Mouse (Mus musculus) layer of hippocampus, adult 8-10 months (tissue): ENCODE measurements around the gene Cd200. TPM values are rescaled to one million over a fixed set of nuclear protein-coding genes. Genes with fewer than 3 reads are reported as not detected.

Experiments used
- DNase-seq, 2 experiments: peaks; one replicate each; pipeline ENCODE4 v3.0.0; 2022; ENCODE audit warnings: low spot score in 2 of 2
- total RNA-seq, 4 experiments: library from RNA; stranded (reverse); gene quantifications; 2 replicates each; pipeline ENCODE4 v1.2.4; 2022

The Cd200 gene
- total RNA-seq, 4 experiments from 2014 or later, result 73.9 to 89.3 (median 84.1) TPM

DNA sequence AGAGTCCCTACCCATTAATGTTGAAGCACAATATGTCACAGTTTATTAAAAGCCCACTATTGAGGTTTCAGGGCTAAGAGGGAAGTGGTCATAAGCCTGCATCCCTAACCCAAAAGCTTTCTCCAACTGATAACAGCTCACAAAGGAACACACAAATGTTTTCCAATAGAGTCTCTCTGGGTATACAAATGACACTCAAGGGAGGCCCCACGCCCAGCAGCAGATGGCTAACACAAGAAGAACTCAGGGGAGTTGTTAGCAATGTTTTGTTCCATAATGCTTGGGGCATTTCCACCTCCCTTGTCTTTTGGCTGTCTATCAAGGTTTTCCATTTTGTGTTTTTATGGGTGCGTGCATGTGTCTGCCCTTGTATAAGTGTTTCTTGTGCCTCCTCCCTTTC lies 64.0 kb downstream of the Cd200 start:
- no peak for DNase-seq

DNA sequence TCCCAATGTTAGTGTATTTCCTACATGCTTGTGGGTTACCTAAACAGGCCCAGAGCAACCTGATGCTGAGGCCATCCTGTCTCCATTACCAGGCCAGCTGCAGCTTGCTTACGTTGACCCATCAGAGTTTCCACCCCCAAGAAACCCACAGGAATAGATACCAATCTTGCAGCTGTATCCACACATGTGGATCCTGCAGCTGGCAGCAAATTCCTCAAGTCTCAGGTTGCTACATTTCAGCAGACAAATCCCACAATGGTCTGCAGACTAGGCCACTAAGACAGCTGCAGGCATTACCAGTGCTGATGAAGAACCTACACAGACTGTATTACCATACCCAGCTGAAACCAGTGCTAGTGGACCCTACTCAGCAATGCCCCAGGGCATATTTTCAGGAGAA lies 72.4 kb downstream of the Cd200 start:
- DNase-seq, result no peak

DNA sequence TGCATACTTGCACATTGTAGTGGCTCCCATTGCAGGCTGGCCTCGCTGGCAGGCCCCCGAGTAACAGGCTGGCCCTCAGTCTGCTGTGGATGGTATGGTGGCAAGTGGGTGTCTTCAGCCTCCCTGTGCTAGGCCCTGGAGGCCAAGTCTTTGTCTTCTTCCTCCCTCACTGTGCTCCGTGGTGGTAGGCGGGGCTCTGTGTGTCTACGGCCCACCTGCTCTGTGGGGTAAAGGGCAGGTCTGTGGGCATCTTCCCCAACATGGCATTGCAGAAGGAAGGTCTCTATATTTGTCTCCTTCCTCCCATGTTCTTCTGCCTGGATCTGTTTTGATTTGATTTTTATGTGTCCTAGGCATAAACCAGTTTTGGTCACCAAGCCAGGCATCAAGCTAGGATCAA lies 74.0 kb downstream of the Cd200 start:
- DNase-seq, result no peak

DNA sequence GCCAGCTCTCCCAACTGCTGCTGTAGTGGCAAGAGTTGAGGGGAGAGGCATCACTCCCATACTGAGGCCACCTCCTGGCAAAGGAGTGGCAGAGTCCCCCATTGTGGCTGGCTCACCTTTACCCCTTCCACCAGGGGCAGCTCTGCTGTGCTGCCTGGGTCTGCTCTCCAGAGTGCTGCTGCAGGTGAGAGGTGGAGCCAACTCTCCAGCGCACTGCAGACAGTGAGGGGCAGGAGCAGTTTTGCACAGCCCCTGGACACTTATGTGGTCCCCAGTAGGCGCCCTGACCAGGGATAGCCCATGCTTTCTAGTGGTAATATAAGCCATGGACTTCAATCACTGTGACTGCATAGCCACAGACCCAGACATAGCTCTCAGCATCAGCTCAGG lies 74.5 kb downstream of the Cd200 start:
- no peak for DNase-seq

DNA sequence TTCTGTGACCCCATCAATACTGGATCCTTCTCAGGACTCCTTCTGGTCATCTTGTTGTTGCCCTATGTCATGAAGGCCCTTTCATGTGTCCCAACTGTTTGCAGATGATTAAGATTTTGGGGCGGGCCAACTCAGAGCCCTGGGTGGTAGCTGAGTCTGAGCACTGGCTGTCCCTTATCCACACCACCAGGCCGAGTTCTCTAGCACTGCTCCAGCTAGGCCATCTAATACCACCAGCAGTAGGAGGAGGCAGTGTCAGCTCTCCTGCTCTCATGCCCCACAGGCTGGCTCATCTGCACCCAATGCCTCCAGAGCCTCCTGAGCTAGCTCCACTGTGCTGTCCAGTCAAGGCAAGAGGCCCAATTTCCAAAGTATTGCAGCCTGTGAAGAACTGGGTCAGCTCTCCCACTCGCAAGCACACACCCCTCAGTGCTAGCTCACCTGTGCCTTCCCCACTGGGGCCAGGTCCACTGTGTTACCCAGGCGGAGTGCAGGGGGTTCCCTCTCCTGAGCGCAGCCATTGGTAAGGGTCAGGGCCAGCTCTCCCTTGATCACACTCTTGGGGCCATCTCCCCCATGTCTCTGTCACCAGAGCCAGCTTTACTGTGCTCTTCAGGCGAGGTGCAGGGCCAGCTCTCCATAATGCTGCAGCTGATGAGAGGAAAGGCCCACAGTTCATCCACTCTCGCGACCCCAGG lies 75.0 kb downstream of the Cd200 start:
- no peak for DNase-seq

DNA sequence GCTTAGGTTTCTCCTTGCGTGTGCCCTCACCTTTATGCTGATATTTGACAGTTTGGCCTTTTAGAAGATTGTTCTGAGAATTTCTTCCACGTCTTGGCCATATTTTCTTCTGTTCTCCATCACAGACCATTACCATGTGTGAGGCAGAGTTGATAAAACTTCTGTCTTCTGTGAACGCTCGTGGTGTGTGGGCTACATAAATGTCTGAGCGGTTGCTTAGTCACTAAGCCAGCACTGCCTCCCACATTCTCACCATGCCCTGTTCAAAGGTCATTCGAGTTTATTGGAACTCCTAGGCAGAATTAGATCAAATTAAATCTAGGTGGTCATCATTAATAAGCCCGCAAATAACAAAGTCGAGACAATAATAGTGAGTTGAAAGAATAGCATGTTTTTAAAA lies 76.3 kb downstream of the Cd200 start:
- DNase-seq, result no peak

Other genes with a start within 250 kb of the Cd200 start
- gene Btla, start 184.7 kb downstream of the Cd200 start, total RNA-seq, result under 1 TPM; 0.45 to 0.76 (median 0.53) TPM
- under 1 TPM; 0.24 to 0.49 (median 0.38) TPM for gene Gm609, start 83.9 kb upstream of the Cd200 start, total RNA-seq
- gene Gm17783, start 123.0 kb upstream of the Cd200 start, total RNA-seq, result not detected
- gene Slc9c1, start 126.3 kb upstream of the Cd200 start, total RNA-seq, result not detected
- gene Gcsam, start 201.3 kb upstream of the Cd200 start, total RNA-seq, result not detected
- gene BC016579, start 245.0 kb upstream of the Cd200 start, total RNA-seq, result under 1 TPM in 3 of 4 experiments, not detected in 1; 0.14 to 0.39 (median 0.18) TPM